Mouse (Mus musculus) T-cell, adult 2 months (primary cell): Measurements from ENCODE around the gene Dock11.

ENCODE experiments used
- DNase-seq: peaks from one replicate; pipeline ENCODE4 v3.0.0; 2022; ENCODE audit warnings: low spot score

Dock11 gene

GRCm38 (mm10) chrX:35888087-35888895, at the start of gene Dock11:
Gene Dock11, plus strand, starts transcription at chrX:35888832.
- peak; percentile 83 for DNase-seq

DNA sequence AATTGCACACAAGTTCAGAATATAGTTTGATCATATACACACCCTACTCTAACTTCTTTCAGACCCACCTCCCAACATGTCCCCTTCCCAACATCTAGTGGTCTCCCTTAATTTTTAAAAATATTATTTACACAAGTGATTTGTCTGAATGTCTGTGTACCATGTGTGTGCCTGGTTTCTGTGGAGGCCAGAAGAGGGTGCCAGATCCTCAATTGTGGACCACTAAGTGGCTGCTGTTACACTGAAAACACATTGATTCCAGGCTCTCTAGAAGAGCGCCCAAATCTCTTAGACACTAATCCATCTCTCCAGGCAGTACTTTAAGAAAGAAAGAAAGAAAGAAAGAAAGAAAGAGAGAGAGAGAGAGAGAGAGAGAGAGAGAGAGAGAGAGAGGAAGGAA, 8.9 kb upstream of the Dock11 start:
- DNase-seq: peak; percentile 42

DNA sequence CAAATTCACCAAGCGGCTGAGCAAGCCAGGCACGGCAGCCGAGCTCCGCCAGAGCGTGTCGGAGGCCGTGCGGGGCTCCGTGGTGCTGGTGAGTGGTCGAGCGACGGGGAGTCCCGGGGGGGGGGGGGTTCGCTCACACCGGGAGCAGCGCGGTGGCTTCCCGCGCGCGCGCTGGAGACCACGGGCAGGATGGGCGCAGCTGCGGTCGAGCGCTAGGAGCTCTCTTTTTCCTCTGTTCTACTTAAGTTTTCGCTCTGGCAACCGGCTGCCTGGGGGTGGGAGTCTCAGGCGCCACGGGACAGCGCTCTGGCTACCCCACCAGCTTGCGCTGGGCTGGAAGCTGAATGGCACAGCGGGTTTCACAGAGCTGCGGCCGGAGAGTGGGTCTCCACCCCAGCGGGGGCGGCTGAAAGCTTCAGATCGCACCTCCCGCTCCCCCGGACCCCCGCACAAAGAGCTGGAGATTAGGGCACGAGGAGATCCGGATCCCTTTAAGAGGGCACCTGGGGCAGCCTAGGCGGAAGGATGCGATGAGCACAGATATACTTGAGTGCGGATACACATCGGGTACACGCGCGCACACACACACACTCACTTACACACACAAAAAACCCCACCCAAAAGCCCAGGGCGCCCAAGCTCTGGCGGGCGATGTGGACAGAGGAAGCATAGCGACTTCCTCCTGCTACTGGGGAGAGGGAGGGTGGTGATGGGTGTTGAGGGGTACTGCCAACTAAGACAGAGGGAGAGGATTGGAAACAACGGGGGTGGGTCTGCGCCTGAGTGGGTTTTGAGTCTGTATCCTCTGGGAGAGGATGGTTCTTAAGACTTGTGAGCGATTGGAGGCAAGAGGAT, 540 bp downstream of the Dock11 start:
- peak; percentile 70 for DNase-seq

DNA sequence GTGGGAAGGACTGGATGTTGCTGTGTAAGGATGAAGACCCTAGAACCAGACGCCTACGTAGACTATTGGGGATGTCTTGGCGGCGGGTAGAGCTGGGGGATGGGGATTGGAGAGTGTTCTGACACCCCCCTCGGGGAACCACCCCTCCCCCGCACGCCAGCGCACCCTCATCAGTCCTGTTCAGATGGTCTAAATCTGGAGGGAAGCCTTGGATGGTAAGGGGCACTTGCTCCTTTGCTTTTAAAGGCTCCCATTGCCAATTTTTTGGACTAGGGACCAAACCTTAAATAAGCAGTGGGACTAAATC, 1.1 kb downstream of the Dock11 start:
- DNase-seq: peak; percentile 16

GRCm38 (mm10) chrX:35891534-35892125, 3.0 kb downstream of the Dock11 start:
- DNase-seq: no peak

- DNase-seq: no peak
These were observed 3.7 kb downstream of the Dock11 start for GRCm38 (mm10) chrX:35892377-35892776.

DNA sequence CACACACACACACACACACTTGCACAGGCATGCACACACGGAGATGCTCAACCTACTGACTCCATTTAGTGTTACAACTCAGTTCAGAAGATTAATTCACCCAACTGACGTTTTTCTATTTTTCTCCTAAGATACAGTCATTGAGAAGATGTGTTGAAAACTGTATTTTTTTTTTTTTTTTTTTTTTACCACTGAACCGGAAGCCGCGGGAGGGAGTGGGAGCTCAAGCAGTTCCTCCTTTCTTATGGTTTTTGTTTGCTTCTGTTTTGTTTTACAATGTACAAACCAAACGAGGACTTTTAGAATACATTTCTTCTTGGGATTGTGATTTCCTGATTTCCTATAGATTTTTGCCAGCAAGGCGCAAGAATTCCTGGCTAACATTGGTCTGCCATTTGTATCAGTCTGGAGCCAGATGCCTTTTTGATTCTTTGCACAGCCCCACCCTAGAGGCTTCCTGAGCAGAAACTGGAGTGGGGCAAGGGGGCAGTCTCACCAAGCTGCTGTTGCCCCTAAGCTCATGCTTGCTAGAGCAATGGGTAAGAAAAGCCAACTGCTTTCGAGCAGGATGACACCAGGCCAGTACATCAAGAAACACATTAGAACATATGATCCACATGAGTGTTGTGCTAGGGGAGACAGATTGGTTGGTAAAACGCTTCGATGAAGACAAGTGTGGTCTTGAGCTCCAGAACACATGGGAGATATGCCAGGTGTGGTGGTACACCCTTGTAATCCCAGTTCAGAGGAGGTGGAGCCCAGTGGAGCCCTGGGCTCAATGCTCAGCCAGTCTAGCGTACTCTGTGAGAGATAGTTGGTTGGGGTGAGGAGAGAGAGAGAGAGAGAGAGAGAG, 9.2 kb downstream of the Dock11 start:
- peak; percentile 26 for DNase-seq

DNA sequence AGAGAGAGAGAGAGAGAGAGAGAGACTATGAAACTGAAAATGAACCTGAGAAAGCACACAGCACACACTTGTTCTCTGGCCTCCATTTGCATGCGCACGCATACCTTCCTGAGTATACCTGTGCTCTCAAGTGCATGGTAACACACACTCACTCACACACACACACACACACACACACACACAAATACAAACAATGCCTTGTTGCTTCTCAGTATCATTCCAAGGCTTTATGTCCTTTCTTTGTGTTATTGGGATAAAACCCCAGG, 9.8 kb downstream of the Dock11 start:
- no peak for DNase-seq

DNA sequence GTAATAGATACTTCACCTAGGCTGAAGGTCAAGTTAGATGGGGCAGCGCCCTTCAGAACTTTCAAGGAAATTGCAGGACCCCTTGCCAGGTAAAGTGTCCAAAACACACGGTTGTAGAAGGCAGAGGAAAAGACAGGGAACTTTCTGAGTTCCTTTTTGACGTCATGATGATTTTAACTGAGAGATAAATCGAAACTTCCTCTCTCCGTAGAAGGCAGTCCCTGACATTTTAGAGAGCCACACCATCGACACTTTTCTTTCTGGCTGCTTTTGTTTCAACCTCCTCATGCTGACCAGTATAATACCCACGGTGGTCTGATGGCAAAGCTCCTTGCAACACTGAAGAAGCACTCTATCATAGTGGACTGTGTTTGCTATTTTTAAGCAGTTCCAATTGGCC, 15.7 kb downstream of the Dock11 start:
- DNase-seq: no peak

GRCm38 (mm10) chrX:35906696-35907330, 18.2 kb downstream of the Dock11 start:
- no peak for DNase-seq

- no peak for DNase-seq
These were observed 30.9 kb downstream of the Dock11 start for GRCm38 (mm10) chrX:35919558-35919957.

GRCm38 (mm10) chrX:35920096-35920607, 31.5 kb downstream of the Dock11 start:
- DNase-seq: no peak

- DNase-seq: no peak
These were observed 33.3 kb downstream of the Dock11 start for GRCm38 (mm10) chrX:35921922-35922321.

DNA sequence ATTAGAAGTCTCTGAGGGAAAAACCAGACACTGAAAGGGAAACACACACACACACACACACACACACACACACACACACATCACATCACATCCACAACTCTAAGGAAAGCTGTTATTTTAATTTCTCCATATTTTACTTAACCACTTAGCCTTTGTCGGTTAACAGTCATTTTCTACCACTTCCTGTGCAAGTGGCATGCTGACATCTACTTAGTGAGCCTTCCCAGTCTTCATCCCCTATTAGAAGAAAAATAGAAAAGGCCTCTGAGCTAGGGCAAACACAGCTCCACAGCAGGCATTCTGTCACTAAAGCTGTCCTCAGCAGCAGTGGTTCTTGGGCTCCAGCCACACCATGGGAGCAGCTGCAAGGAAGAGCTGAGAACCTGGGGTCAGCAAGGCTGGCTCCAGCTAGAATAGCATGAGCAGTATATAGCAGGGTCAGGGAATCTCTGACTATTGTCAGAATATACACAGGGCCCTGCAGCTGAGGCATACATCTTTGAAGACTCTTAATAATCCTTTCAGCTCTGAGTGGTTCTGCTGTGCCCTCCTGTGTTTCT, 36.2 kb downstream of the Dock11 start:
- DNase-seq: peak; percentile 4

DNA sequence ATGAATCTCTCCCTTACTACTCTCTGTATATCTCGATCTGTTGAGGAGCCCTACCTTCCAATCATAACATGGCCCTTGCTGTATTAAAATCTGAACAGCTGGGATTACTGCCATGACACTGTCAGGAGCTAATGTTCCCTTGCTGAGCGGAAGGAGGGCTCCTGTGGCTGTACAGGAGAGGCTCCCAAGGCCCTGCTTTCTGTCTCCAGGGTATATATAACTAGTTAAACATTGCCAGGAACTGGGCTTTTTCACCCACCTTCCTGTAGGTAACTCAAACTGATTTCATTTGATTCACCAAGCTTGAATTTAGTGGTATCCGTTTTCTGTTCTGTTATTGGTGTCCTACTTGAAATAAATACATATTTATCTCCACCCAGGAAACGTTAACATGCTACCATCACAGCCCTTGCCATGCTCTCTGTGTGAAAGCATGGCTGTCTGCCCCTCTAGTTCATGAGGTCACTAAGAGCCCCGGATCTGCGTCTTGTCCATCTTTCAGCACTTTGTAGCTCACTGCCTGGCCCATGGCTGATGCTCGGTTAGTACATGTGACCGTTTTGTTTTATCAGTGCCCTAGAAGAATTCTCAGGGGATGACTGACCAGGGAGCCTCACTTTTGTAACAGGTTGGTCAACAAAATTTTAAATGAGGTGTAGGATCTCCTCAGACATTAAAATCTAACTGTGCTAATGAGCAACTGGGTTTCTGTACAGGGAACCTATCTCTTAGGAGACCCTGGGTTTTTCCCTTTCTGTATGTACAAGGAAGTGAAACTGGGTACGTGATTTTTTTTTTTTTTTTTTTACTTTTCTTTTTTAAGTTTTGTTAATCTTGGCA, 41.7 kb downstream of the Dock11 start:
- DNase-seq: no peak

GRCm38 (mm10) chrX:35930934-35931406, 42.3 kb downstream of the Dock11 start:
- no peak for DNase-seq

GRCm38 (mm10) chrX:35931945-35932344, 43.3 kb downstream of the Dock11 start:
- DNase-seq: no peak

- no peak for DNase-seq
These were observed 44.3 kb downstream of the Dock11 start for GRCm38 (mm10) chrX:35932952-35933351.

GRCm38 (mm10) chrX:35938112-35938511, 49.5 kb downstream of the Dock11 start:
- DNase-seq: no peak

DNA sequence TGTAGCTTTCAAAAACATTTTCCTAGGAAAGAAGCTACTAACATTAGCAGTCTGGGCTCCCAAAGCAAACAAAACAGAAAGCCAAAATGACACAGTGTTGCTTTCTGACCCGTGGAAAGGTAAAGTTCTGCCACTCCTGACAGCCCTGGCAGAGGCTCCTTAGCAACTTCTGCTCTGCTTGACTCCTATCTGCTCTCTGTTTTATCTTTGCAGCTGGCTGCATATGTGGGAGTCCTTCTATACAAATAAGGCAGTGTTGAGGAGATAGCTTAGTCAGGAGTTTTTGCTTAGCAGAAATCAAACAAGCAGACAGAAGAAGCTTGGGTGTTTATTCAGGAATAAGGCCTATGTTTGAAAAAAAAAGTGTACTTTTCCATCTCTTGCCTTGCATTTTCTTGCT, 57.8 kb downstream of the Dock11 start:
- DNase-seq: no peak
